Mouse (Mus musculus): Measurements from ENCODE around the gene Dmrt1. TPM values are rescaled to one million over a fixed set of nuclear protein-coding genes. Genes with fewer than 3 reads are reported as not detected.

Dmrt1 gene
- total and polyA plus RNA-seq, 3 experiments, result 0.30 to 0.50 TPM; not detected in 1

- Histone ChIP-seq H3K36me3 (replicated peaks in 1 of 2; ENCODE audit: control insufficient read depth in 1 of 2, insufficient read depth in 1 of 2, low read length in 1 of 2) (no peaks in the 10 kb centered on the region), H3K27ac (ENCODE audit: insufficient read depth, low read depth) (no peak overlapping the region), H3K4me3 (replicated peaks in 1 of 3; ENCODE audit: low read depth in 2 of 3, low read length in 2 of 3, poor library complexity in 1 of 3) (no peak overlapping the region), H3K79me2 (replicated peaks; ENCODE audit: control insufficient read depth, extremely low read depth, insufficient read depth, poor library complexity, severe bottlenecking) (no peaks in the 10 kb centered on the region), H3K9ac (ENCODE audit: insufficient read depth, low read depth) (no peak overlapping the region), H3K27me3 (replicated peaks) (no peaks in the 10 kb centered on the region), H3K4me2 (ENCODE audit: insufficient read depth, low read depth, poor library complexity, severe bottlenecking) (no peak overlapping the region), H3K4me1 (ENCODE audit: control insufficient read depth in 1 of 2, insufficient read depth in 2 of 2) (peaks cover 3 to 13% of the 10 kb centered on the region in 2 experiments), H3K9me3 (replicated peaks; ENCODE audit: low read length) (no peaks in the 10 kb centered on the region)
- in situ Hi-C loops (cut with MboI; ENCODE audit: low pct_ligation_motif_present, low pct_unique_long_range_greater_than_20kb, low sequenced_read_pairs), result no loop called here
- TF ChIP-seq MEF2A (IDR thresholded peaks at IDR 0.05; ENCODE audit: borderline replicate concordance, low read depth, low read length) (no peak), SIN3A (IDR thresholded peaks at IDR 0.05; ENCODE audit: low read length) (no peak), NRF1 (IDR thresholded peaks at IDR 0.05; ENCODE audit: low read depth, low read length) (no peak), MXI1 (IDR thresholded peaks at IDR 0.05; ENCODE audit: low read depth, low read length) (no peak), ELF1 (IDR thresholded peaks at IDR 0.05; ENCODE audit: low read depth, low read length) (no peak), GABPA (IDR thresholded peaks at IDR 0.05; ENCODE audit: insufficient replicate concordance, low read depth, low read length) (no peak), MAZ (IDR thresholded peaks at IDR 0.05; ENCODE audit: low read depth, low read length) (no peak), RCOR1 (conservative IDR thresholded peaks at IDR 0.05; ENCODE audit: low read depth, low read length) (no peak)
- DNase-seq (ENCODE audit: extremely low read depth), result no peak
- dilution Hi-C loops (cut with MboI; ENCODE audit: extremely low pct_ligation_motif_present, extremely low pct_unique_long_range_greater_than_20kb, low sequenced_read_pairs), result no loop called here
These were observed 8.0 kb upstream of the Dmrt1 start for GRCm38 (mm10) chr19:25497434-25497833.

GRCm38 (mm10) chr19:25504878-25505277 lies 540 bp upstream of the Dmrt1 start:
- H3K4me1 ChIP-seq (ENCODE audit: control insufficient read depth in 1 of 2, insufficient read depth in 2 of 2), result peaks cover 0 to 29% of the 10 kb centered on the region in 2 experiments; a peak in 3 of 4 replicates
- H3K27ac ChIP-seq (ENCODE audit: insufficient read depth, low read depth), result no peak overlapping the region
- in situ Hi-C loops (cut with MboI; ENCODE audit: low pct_ligation_motif_present, low pct_unique_long_range_greater_than_20kb, low sequenced_read_pairs) (no loop called here), dilution Hi-C loops (cut with MboI; ENCODE audit: extremely low pct_ligation_motif_present, extremely low pct_unique_long_range_greater_than_20kb, low sequenced_read_pairs) (no loop called here)
- no peaks in the 10 kb centered on the region for H3K27me3 ChIP-seq (replicated peaks)
- peak; percentile 66 for DNase-seq (ENCODE audit: extremely low read depth)
- H3K9ac ChIP-seq (ENCODE audit: insufficient read depth, low read depth), result no peak overlapping the region
- TF ChIP-seq KAT2A (IDR thresholded peaks at IDR 0.05; ENCODE audit: insufficient replicate concordance, low read length), result no peak
- 0 out of 2 replicates have a peak, but pooled peaks have one; percentile 24 for TF ChIP-seq BHLHE40 (IDR thresholded peaks at IDR 0.05; ENCODE audit: low read depth, low read length)
- TF ChIP-seq HCFC1 (IDR thresholded peaks at IDR 0.05; ENCODE audit: low read depth, low read length), result no peak
- peaks cover 9% of the 10 kb centered on the region for H3K9me3 ChIP-seq (replicated peaks; ENCODE audit: low read length)
- no peak overlapping the region for H3K4me2 ChIP-seq (ENCODE audit: insufficient read depth, low read depth, poor library complexity, severe bottlenecking)
- no peaks in the 10 kb centered on the region for H3K36me3 ChIP-seq (replicated peaks in 1 of 2; ENCODE audit: control insufficient read depth in 1 of 2, insufficient read depth in 1 of 2, low read length in 1 of 2)
- H3K79me2 ChIP-seq (replicated peaks; ENCODE audit: control insufficient read depth, extremely low read depth, insufficient read depth, poor library complexity, severe bottlenecking), result no peaks in the 10 kb centered on the region
- no peak overlapping the region for H3K4me3 ChIP-seq (replicated peaks in 1 of 3; ENCODE audit: low read depth in 2 of 3, low read length in 2 of 3, poor library complexity in 1 of 3)

- H3K27me3 ChIP-seq (replicated peaks), result no peaks in the 10 kb centered on the region
- peaks cover 0 to 22% of the 10 kb centered on the region in 2 experiments; a peak in 2 of 4 replicates for H3K4me1 ChIP-seq (ENCODE audit: control insufficient read depth in 1 of 2, insufficient read depth in 2 of 2)
- DNase-seq (ENCODE audit: extremely low read depth), result no peak
- H3K36me3 ChIP-seq (replicated peaks in 1 of 2; ENCODE audit: control insufficient read depth in 1 of 2, insufficient read depth in 1 of 2, low read length in 1 of 2), result no peaks in the 10 kb centered on the region
- TF ChIP-seq ETS1 (conservative IDR thresholded peaks at IDR 0.05; ENCODE audit: low read depth, low read length) (no peak), TCF12 (IDR thresholded peaks at IDR 0.05; ENCODE audit: low read depth, low read length) (no peak), USF1 (IDR thresholded peaks at IDR 0.05; ENCODE audit: low read depth, low read length) (no peak), NRF1 (IDR thresholded peaks at IDR 0.05; ENCODE audit: low read depth, low read length) (no peak), SIN3A (IDR thresholded peaks at IDR 0.05; ENCODE audit: low read length) (no peak), MAFK (IDR thresholded peaks at IDR 0.05; ENCODE audit: insufficient replicate concordance, low read length) (no peak), ZMIZ1 (IDR thresholded peaks at IDR 0.05; ENCODE audit: low read depth, low read length) (no peak), PAX5 (IDR thresholded peaks at IDR 0.05; ENCODE audit: low read length) (no peak), ELF1 (IDR thresholded peaks at IDR 0.05; ENCODE audit: low read depth, low read length) (no peak), MAZ (IDR thresholded peaks at IDR 0.05; ENCODE audit: low read depth, low read length) (no peak), KAT2A (IDR thresholded peaks at IDR 0.05; ENCODE audit: insufficient replicate concordance, low read length) (no peak), SMC3 (IDR thresholded peaks at IDR 0.05; ENCODE audit: low read depth, low read length) (no peak), BHLHE40 (IDR thresholded peaks at IDR 0.05; ENCODE audit: low read depth, low read length) (no peak), MAX (IDR thresholded peaks at IDR 0.05; ENCODE audit: low read length) (no peak), UBTF (IDR thresholded peaks at IDR 0.05; ENCODE audit: low read depth, low read length) (no peak), ZC3H11A (IDR thresholded peaks at IDR 0.05; ENCODE audit: low read depth, low read length) (no peak), TBP (conservative IDR thresholded peaks at IDR 0.05; ENCODE audit: low read depth, low read length) (no peak), HCFC1 (IDR thresholded peaks at IDR 0.05; ENCODE audit: low read depth, low read length) (no peak)
- no peak overlapping the region for H3K27ac ChIP-seq (ENCODE audit: insufficient read depth, low read depth)
- no peak overlapping the region for H3K4me3 ChIP-seq (replicated peaks in 1 of 3; ENCODE audit: low read depth in 2 of 3, low read length in 2 of 3, poor library complexity in 1 of 3)
- no peak overlapping the region for H3K4me2 ChIP-seq (ENCODE audit: insufficient read depth, low read depth, poor library complexity, severe bottlenecking)
- dilution Hi-C loops (cut with MboI; ENCODE audit: extremely low pct_ligation_motif_present, extremely low pct_unique_long_range_greater_than_20kb, low sequenced_read_pairs), result no loop called here
- H3K9me3 ChIP-seq (replicated peaks; ENCODE audit: low read length), result peaks cover 9% of the 10 kb centered on the region
- H3K9ac ChIP-seq (ENCODE audit: insufficient read depth, low read depth), result no peak overlapping the region
- no peaks in the 10 kb centered on the region for H3K79me2 ChIP-seq (replicated peaks; ENCODE audit: control insufficient read depth, extremely low read depth, insufficient read depth, poor library complexity, severe bottlenecking)
- in situ Hi-C loops (cut with MboI; ENCODE audit: low pct_ligation_motif_present, low pct_unique_long_range_greater_than_20kb, low sequenced_read_pairs), result no loop called here
These were observed 1.2 kb downstream of the Dmrt1 start for GRCm38 (mm10) chr19:25506616-25507015.
